Mouse (Mus musculus) kidney, postnatal 0 days (tissue): ENCODE measurements around the gene Slc25a34. TPM values are rescaled to one million over a fixed set of nuclear protein-coding genes. Genes with fewer than 3 reads are reported as not detected.

ENCODE experiments used
- ATAC-seq: fragments of 200-750 bp; cut with Nextera tagmentation; replicated peaks from 2 replicates; pipeline ENCODE4 v1.8.0; 2017; ENCODE audit warnings: low read depth, moderate number of reproducible peaks, moderate TSS enrichment, moderate library complexity; ENCODE audit not compliant: low FRiP score
- DNase-seq: peaks from one replicate; pipeline ENCODE4 v3.0.0-alpha.2; 2016; ENCODE audit warnings: low spot score
- H3K27ac ChIP-seq: fragments of 300-500 bp; sonication (generic); 2 replicates; pipeline ENCODE4 v1.5.1; 2014; ENCODE audit warnings: mild to moderate bottlenecking
- H3K27me3 ChIP-seq: fragments of 300-500 bp; sonication (generic); 2 replicates; pipeline ENCODE4 v1.6.1; 2014; ENCODE audit warnings: low read length, mixed read lengths; ENCODE audit not compliant: insufficient read depth
- H3K36me3 ChIP-seq: fragments of 300-500 bp; sonication (generic); 2 replicates; pipeline ENCODE4 v1.6.1; 2014; ENCODE audit warnings: low read length, mixed read lengths; ENCODE audit not compliant: insufficient read depth
- H3K4me1 ChIP-seq: fragments of 300-500 bp; sonication (generic); replicated peaks from 2 replicates; pipeline ENCODE4 v1.6.1; 2014; ENCODE audit warnings: antibody characterized with exemption, low read length, mixed read lengths; ENCODE audit not compliant: insufficient read depth
- H3K4me2 ChIP-seq: fragments of 300-500 bp; sonication (generic); 2 replicates; pipeline ENCODE4 v1.6.1; 2014; ENCODE audit warnings: mild to moderate bottlenecking, low read length, moderate library complexity, mixed read lengths
- H3K4me3 ChIP-seq: fragments of 300-500 bp; sonication (generic); replicated peaks from 2 replicates; pipeline ENCODE4 v1.5.1; 2014; ENCODE audit warnings: low read depth, low read length
- H3K9ac ChIP-seq: fragments of 300-500 bp; sonication (generic); 2 replicates; pipeline ENCODE4 v1.6.1; 2014; ENCODE audit warnings: low read depth, low read length
- H3K9me3 ChIP-seq: fragments of 300-500 bp; sonication (generic); replicated peaks from 2 replicates; pipeline ENCODE4 v1.6.1; 2016; ENCODE audit warnings: low read length, inconsistent platforms, mixed read lengths
- CTCF ChIP-seq: IDR thresholded peaks from 2 replicates; pipeline ENCODE4 v1.5.1; 2016; ENCODE audit warnings: antibody characterized with exemption, low read depth, mild to moderate bottlenecking, moderate library complexity
- WGBS: fragments of 180-500 bp; shearing (Covaris S2); extraction: QIAGEN DNeasy Blood & Tissue Kit; methylation state at CpG from one replicate; pipeline ENCODE4 v1.1.7; 2014; 5-methylcytosine and 5-hydroxymethylcytosine counted together
- polyA plus RNA-seq: library from polyadenylated mRNA; unstranded; fragments of >200 nt; fragmentation: Nextera tagmentation; extraction: Ambion mirVana; gene quantifications from 2 replicates; pipeline ENCODE4 v1.2.1, GENCODE M21; 2015

Slc25a34 gene
- polyA plus RNA-seq, 1 experiment from 2014 or later = 1.9 TPM

DNA sequence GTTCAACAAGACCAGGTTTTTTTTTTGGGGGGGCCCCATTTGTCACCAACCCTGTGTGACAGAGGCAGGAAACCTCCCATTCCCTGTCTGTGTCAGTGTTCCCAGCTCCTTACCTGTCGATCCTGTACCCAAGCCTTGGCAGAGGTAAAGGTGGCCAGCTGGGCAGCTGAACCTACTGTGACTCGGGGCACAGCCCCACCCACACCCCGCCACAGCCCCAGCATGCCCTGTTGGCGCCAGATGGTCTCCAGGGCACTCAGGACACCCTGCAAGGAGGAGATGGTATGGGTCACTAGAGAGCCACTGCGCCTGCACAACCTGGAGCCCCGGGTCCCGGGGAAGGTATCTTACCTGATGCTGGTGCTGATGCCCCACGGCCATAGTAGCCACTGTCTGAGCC is 1.5 kb downstream of the Slc25a34 start:
- no peak for TF ChIP-seq CTCF
- 84% methylated on average over 8 of the region's 8 CpGs for WGBS
- no peaks in the 10 kb centered on the region for H3K27me3 ChIP-seq

DNA sequence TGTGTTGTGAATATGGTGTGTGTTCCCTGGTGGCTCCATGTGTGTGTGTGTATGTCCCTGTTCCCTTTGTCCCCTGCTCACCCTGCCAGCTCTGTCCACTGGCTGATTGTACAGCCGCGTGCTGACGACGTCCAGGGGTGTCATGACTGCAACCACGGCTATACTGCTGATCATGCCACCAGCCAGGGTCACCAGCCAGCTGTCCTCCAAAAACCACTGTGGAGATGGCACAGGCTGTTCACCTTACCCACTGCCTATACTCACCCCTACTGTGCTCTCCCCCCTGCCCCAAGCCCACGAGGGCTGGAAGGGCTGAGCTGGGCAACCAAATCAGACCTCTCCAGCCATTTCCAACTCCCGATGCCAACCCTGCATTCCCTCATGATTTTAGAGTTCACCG is 2.3 kb downstream of the Slc25a34 start:
- Histone ChIP-seq H3K27ac (no peak overlapping the region), H3K4me2 (no peak overlapping the region), H3K4me3 (no peak overlapping the region), H3K9me3 (no peaks in the 10 kb centered on the region), H3K36me3 (peaks cover 7% of the 10 kb centered on the region; the same call in 1 of the 2 replicates), H3K27me3 (no peaks in the 10 kb centered on the region), H3K4me1 (peaks cover 17% of the 10 kb centered on the region; the same call in 1 of the 2 replicates), H3K9ac (no peak overlapping the region)
- WGBS = 89% methylated on average over 8 of the region's 8 CpGs
- ATAC-seq (no peak), DNase-seq (no peak)
- TF ChIP-seq CTCF = no peak

More for the DNA sequence above, 1.5 kb downstream of the Slc25a34 start:
- Histone ChIP-seq H3K4me1 (peaks cover 17% of the 10 kb centered on the region; the same call in 1 of the 2 replicates), H3K9ac (no peak overlapping the region), H3K36me3 (peaks cover 13% of the 10 kb centered on the region; the same call in 1 of the 2 replicates), H3K9me3 (no peaks in the 10 kb centered on the region), H3K4me2 (no peak overlapping the region), H3K27ac (no peak overlapping the region), H3K4me3 (no peak overlapping the region)
- DNase-seq (no peak), ATAC-seq (no peak)

DNA sequence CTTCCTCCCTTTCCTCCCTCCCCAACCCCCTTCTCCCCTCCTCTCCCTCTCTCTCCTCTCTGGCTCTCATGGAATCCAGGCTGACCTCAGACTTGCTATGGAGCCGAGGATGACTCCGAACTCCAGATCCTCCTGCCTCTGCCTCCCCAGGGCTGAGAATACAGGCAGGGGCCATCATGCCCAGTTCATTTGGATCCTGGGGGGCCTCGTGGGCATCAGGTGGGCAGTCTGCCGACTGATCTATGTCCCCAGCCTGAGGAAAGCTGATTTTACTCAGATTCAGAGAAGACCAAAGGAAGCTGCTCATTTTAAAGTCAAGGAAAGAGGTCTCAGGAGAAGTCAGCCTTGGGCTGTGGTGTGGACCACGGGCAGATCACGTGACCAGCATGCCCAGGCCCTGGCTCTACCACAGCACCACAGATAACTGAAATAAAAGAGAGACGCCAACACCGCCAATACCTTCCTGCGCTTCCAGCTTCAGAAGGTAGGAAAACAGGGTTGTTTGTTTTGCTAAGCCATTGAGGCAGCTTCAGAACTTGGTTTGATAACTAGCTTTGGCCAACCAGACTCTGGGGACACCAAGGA is 4.2 kb downstream of the Slc25a34 start:
- H3K4me2 ChIP-seq = peak overlapping the region; percentile 6; the same call in 1 of the 2 replicates
- H3K36me3 ChIP-seq = no peaks in the 10 kb centered on the region
- H3K4me1 ChIP-seq = peaks cover 17% of the 10 kb centered on the region; the same call in 1 of the 2 replicates
- WGBS = 86% methylated on average over 9 of the region's 9 CpGs
- no peak for DNase-seq
- no peaks in the 10 kb centered on the region for H3K27me3 ChIP-seq
- TF ChIP-seq CTCF = no peak
- H3K9ac ChIP-seq = no peak overlapping the region
- H3K4me3 ChIP-seq = no peak overlapping the region
- no peak for ATAC-seq
- H3K9me3 ChIP-seq = no peaks in the 10 kb centered on the region
- no peak overlapping the region for H3K27ac ChIP-seq

DNA sequence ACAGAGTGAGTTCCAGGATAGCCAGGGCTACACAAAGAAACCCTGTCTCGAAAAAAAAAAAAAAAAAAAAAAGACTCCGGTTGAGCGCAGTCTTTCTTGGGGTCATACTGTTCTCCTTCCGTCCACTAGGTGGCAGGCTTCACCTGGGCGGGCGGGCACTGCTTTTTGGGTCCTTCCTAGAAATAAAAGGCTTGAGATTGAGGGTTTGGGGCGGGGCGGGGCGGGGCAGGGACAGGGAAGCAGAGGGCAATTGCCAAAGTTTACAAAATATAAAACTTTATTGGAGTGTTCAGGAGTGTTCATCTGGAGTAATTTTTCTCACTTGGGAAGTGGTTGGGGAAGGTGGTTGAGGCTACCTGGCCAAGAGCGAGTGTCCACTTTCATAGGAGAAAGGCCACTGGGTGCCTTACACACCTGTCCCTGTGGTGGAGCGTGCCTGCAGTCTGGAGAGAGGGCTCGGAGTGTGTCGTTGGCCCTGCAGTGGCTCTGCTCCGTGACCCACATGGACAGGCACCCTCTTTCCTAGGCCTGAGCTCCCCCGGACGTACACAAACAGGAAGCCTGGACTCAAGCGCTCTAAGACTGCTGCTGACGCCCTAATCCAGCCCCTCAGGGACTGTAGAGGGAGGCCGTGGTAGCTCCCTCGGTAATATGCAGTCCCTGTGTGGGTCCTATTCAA is 4.9 kb downstream of the Slc25a34 start, which contains the start of gene Tmem82:
Gene Tmem82, minus strand, starts transcription at position 69 of the 679 bp plus-strand sequence.
- Histone ChIP-seq H3K27ac (peak within 1 kb of the TSS; percentile 73; the same call in 1 of the 2 replicates), H3K9ac (peak within 1 kb of the TSS; percentile 40), H3K4me3 (peak within 1 kb of the TSS; percentile 18), H3K36me3 (no peaks in the 10 kb centered on the region), H3K4me2 (peak within 1 kb of the TSS; percentile 58), H3K9me3 (no peaks in the 10 kb centered on the region), H3K4me1 (peaks cover 17% of the 10 kb centered on the region; the same call in 1 of the 2 replicates), H3K27me3 (no peaks in the 10 kb centered on the region)
- WGBS = 19% methylated on average over 20 of the region's 20 CpGs
- peak; percentile 79 for DNase-seq
- no peak for ATAC-seq
- TF ChIP-seq CTCF = peak; percentile 73

DNA sequence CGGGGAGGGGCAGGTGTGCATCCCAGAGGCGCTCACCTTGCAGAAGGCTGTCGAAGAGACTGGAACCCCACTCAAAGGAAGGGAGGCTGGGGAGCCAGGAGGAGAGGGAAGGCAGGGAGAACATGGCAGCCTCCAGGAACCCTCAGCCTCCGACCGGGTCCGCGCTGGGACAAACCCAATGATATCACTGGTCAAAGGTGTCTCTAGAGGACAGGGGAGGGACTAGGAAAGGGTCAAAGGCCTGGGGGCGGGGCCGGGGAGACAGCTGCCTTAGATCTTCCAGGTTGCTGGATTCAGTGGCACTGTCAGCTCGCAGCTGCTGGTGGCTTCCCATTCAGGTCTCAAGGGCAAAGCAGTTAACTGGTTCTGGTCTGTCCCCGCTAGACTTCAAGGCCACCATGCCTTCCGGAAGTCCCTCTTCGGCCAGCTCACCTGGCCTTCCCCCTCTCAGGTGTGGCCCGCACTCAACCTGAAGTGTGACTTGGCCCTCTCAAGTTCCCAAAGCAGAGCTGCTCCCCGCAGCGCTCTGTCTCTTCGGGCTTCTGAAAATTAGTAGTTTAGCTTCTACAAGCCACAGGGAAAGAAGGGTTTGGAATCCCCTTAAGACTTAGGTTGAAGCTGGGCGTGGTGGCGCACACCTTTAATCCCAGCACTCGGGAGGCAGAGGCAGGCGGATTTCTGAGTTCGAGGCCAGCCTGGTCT is 5.6 kb downstream of the Slc25a34 start:
- Histone ChIP-seq H3K4me3 (peak overlapping the region; percentile 18), H3K9ac (peak overlapping the region; percentile 40), H3K9me3 (no peaks in the 10 kb centered on the region), H3K27me3 (no peaks in the 10 kb centered on the region), H3K4me1 (peaks cover 11% of the 10 kb centered on the region; the same call in 1 of the 2 replicates), H3K36me3 (no peaks in the 10 kb centered on the region), H3K4me2 (peak overlapping the region; percentile 58), H3K27ac (peak overlapping the region; percentile 73; the same call in 1 of the 2 replicates)
- WGBS = 17% methylated on average over 20 of the region's 22 CpGs
- ATAC-seq (peak; percentile 62), DNase-seq (peak; percentile 50)
- TF ChIP-seq CTCF = no peak

DNA sequence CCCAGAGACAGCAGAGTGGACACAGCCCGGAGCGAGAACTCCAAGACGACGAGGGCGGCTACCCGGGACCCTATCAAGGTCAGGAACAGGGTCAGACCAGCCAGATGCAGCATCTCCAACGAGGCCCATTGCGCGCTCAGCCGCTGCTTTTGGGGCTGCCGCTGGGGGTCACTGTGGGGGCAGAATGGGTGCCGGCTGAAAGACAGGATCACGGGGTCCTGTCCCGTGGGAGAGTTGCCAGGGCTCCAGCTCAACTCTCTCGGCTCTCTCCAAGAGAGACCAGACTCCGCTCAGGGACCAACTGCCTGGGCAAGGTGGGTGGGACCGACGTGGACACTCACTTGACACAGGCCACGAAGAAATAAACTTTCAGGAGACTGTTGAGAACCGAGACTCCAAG is 6.3 kb downstream of the Slc25a34 start:
- peaks cover 11% of the 10 kb centered on the region; the same call in 1 of the 2 replicates for H3K4me1 ChIP-seq
- H3K36me3 ChIP-seq = no peaks in the 10 kb centered on the region
- H3K27ac ChIP-seq = no peak overlapping the region
- 7% methylated on average over 20 of the region's 20 CpGs for WGBS
- TF ChIP-seq CTCF = peak; percentile 68
- peak overlapping the region; percentile 40 for H3K9ac ChIP-seq
- ATAC-seq = peak; percentile 14; the same call in 1 of the 2 replicates
- no peaks in the 10 kb centered on the region for H3K27me3 ChIP-seq
- H3K9me3 ChIP-seq = no peaks in the 10 kb centered on the region
- peak overlapping the region; percentile 18 for H3K4me3 ChIP-seq
- peak overlapping the region; percentile 58 for H3K4me2 ChIP-seq
- peak; percentile 67 for DNase-seq
